Mouse (Mus musculus) G1E (cell line): ENCODE measurements around the gene H2afy2. TPM values are rescaled to one million over a fixed set of nuclear protein-coding genes. Genes with fewer than 3 reads are reported as not detected.

Source experiments
- ATAC-seq: 2 replicates; pipeline ENCODE4 v1.8.0; 2016; ENCODE audit warnings: mild to moderate bottlenecking; ENCODE audit not compliant: insufficient number of reproducible peaks, poor library complexity, low FRiP score, severe bottlenecking; ENCODE audit errors: extremely low read depth
- DNase-seq: peaks from one replicate; pipeline ENCODE4 v3.0.0; 2012; ENCODE audit warnings: low spot score
- H3K27me3 ChIP-seq: 2 replicates; pipeline ENCODE4 v1.6.1; 2012; ENCODE audit warnings: mild to moderate bottlenecking, low read length, inconsistent platforms; ENCODE audit not compliant: insufficient read depth
- H3K36me3 ChIP-seq: replicated peaks from 2 replicates; pipeline ENCODE3; 2012; ENCODE audit warnings: mild to moderate bottlenecking, inconsistent platforms
- H3K4me1 ChIP-seq: 2 replicates; pipeline ENCODE4 v1.6.1; 2012; ENCODE audit warnings: low read depth, low read length, inconsistent platforms, mixed read lengths; ENCODE audit not compliant: insufficient read depth
- H3K4me3 ChIP-seq: 2 replicates; pipeline ENCODE4 v1.5.1; 2012; ENCODE audit warnings: low read depth, mild to moderate bottlenecking, inconsistent platforms, low read length, moderate library complexity, mixed read lengths
- H3K9me3 ChIP-seq: replicated peaks from 2 replicates; pipeline ENCODE4 v1.6.1; 2012; ENCODE audit warnings: inconsistent platforms
- CTCF ChIP-seq: IDR thresholded peaks from 2 replicates; pipeline ENCODE4 v1.5.1; 2012; ENCODE audit warnings: low read depth, low read length, inconsistent platforms, mixed read lengths
- GATA1 ChIP-seq: IDR thresholded peaks from 2 replicates; pipeline ENCODE4 v1.6.1; 2012; ENCODE audit warnings: borderline replicate concordance, low read length, inconsistent platforms, mixed read lengths
- GATA2 ChIP-seq: IDR thresholded peaks from 2 replicates; pipeline ENCODE4 v1.6.1; 2012; ENCODE audit warnings: low read depth, low read length, inconsistent platforms, borderline replicate concordance
- POLR2AphosphoS5 ChIP-seq: IDR thresholded peaks from 2 replicates; pipeline ENCODE4 v1.6.1; 2012; ENCODE audit warnings: low read depth, low read length, inconsistent platforms; ENCODE audit not compliant: insufficient replicate concordance
- TAL1 ChIP-seq: conservative IDR thresholded peaks from 2 replicates; pipeline ENCODE4 v1.6.1; 2012; ENCODE audit warnings: low read depth, low read length, inconsistent platforms, mixed read lengths
- polyA plus RNA-seq: library from polyadenylated mRNA; stranded (reverse); fragments of >175 nt; gene quantifications from 2 replicates; pipeline ENCODE4 v1.2.3, GENCODE M21; 2012
- total RNA-seq, 2 experiments: library from RNA; stranded (forward) in 1 of 2; stranded (reverse) in 1 of 2; fragments of 200-1000 nt in 1 of 2; fragments of >200 nt in 1 of 2; fragmentation: Nextera tagmentation in 1 of 2; gene quantifications; 2 replicates each; pipeline ENCODE4 v1.2.3; 2014 to 2017

Gene H2afy2
- total and polyA plus RNA-seq, 3 experiments: 0.05 TPM; not detected in 2

GRCm38 (mm10) chr10:61751534-61752219 lies 32.3 kb downstream of the H2afy2 start:
- no peak for DNase-seq
- no peaks in the 10 kb centered on the region for H3K9me3 ChIP-seq
- H3K4me3 ChIP-seq: no peak overlapping the region
- no peaks in the 10 kb centered on the region for H3K27me3 ChIP-seq
- no peak for ATAC-seq
- H3K36me3 ChIP-seq: no peaks in the 10 kb centered on the region
- TF ChIP-seq GATA2 (no peak), GATA1 (no peak), CTCF (no peak), POLR2AphosphoS5 (no peak), TAL1 (no peak)
- no peaks in the 10 kb centered on the region for H3K4me1 ChIP-seq

- no peak overlapping the region for H3K4me3 ChIP-seq
- no peak for DNase-seq
- H3K9me3 ChIP-seq: no peaks in the 10 kb centered on the region
- H3K4me1 ChIP-seq: no peaks in the 10 kb centered on the region
- no peak for TF ChIP-seq POLR2AphosphoS5
- TF ChIP-seq CTCF: no peak
- no peak for TF ChIP-seq GATA2
- no peak for TF ChIP-seq GATA1
- H3K36me3 ChIP-seq: no peaks in the 10 kb centered on the region
- H3K27me3 ChIP-seq: no peaks in the 10 kb centered on the region
- no peak for ATAC-seq
Observed at GRCm38 (mm10) chr10:61750014-61750413, 33.9 kb downstream of the H2afy2 start.

- Histone ChIP-seq H3K36me3 (no peaks in the 10 kb centered on the region), H3K4me1 (no peaks in the 10 kb centered on the region), H3K27me3 (no peaks in the 10 kb centered on the region), H3K9me3 (no peaks in the 10 kb centered on the region), H3K4me3 (no peak overlapping the region)
- DNase-seq (no peak), ATAC-seq (no peak)
- TF ChIP-seq GATA1 (no peak), CTCF (no peak), GATA2 (no peak), TAL1 (no peak), POLR2AphosphoS5 (no peak)
Observed at GRCm38 (mm10) chr10:61747302-61747701, 36.6 kb downstream of the H2afy2 start.

- Histone ChIP-seq H3K36me3 (no peaks in the 10 kb centered on the region), H3K4me1 (no peaks in the 10 kb centered on the region), H3K4me3 (no peak overlapping the region), H3K9me3 (no peaks in the 10 kb centered on the region), H3K27me3 (no peaks in the 10 kb centered on the region)
- ATAC-seq: no peak
- TF ChIP-seq GATA2 (no peak), TAL1 (no peak), GATA1 (no peak), POLR2AphosphoS5 (no peak), CTCF (no peak)
- no peak for DNase-seq
Observed at GRCm38 (mm10) chr10:61745133-61745532, 38.8 kb downstream of the H2afy2 start.

GRCm38 (mm10) chr10:61742336-61742735 lies 41.6 kb downstream of the H2afy2 start:
- no peak for ATAC-seq
- Histone ChIP-seq H3K27me3 (no peaks in the 10 kb centered on the region), H3K36me3 (no peaks in the 10 kb centered on the region), H3K4me3 (no peak overlapping the region), H3K9me3 (no peaks in the 10 kb centered on the region), H3K4me1 (no peaks in the 10 kb centered on the region)
- TF ChIP-seq POLR2AphosphoS5: no peak
- no peak for TF ChIP-seq GATA1
- no peak for TF ChIP-seq CTCF
- TF ChIP-seq GATA2: no peak
- no peak for TF ChIP-seq TAL1
- no peak for DNase-seq

- Histone ChIP-seq H3K27me3 (no peaks in the 10 kb centered on the region), H3K4me3 (no peak overlapping the region), H3K4me1 (no peaks in the 10 kb centered on the region), H3K36me3 (no peaks in the 10 kb centered on the region), H3K9me3 (no peaks in the 10 kb centered on the region)
- ATAC-seq (no peak), DNase-seq (no peak)
- TF ChIP-seq GATA2 (no peak), TAL1 (no peak), CTCF (no peak), GATA1 (no peak), POLR2AphosphoS5 (no peak)
Observed at GRCm38 (mm10) chr10:61741873-61742272, 42.1 kb downstream of the H2afy2 start.
